Mouse (Mus musculus) Patski (cell line): ENCODE results near the gene Mycbpap. TPM values are rescaled to one million over a fixed set of nuclear protein-coding genes. Genes with fewer than 3 reads are reported as not detected.

ENCODE experiments used
- ATAC-seq: fragments of 100-300 bp; one replicate; pipeline ENCODE4 v1.8.0; 2021
- CTCF ChIA-PET: fragments of 350-600 bp; sonication (Branson Sonifier 250); formaldehyde crosslinking; loops from one replicate; lab custom pipeline; 2022; ENCODE audit warnings: inconsistent platforms; lab: Charles Lee
- POLR2A ChIA-PET: fragments of 350-600 bp; sonication (Branson Sonifier 250); formaldehyde crosslinking; loops from one replicate; lab custom pipeline; 2022; ENCODE audit warnings: antibody characterized with exemption, inconsistent platforms; lab: Charles Lee
- DNase-seq: peaks from one replicate; pipeline ENCODE4 v3.0.0-alpha.2; 2011; ENCODE audit warnings: low read depth, low spot score
- H3K27me3 ChIP-seq: fragments of 371-371 bp; one replicate; pipeline ENCODE4 v1.5.1; 2021
- CTCF ChIP-seq: fragments of 100-300 bp; IDR thresholded peaks from one replicate; pipeline ENCODE4 v1.5.1; 2021
- in situ Hi-C: fragments of 300-500 bp; cut with MboI; formaldehyde crosslinking; loops from 3 replicates; pipeline ENCODE4 v1.11.1; 2018; ENCODE audit warnings: low pct_unique_long_range_greater_than_20kb, mixed read lengths
- polyA plus RNA-seq: library from polyadenylated mRNA; unstranded; gene quantifications from one replicate; pipeline ENCODE4 v1.2.3, GENCODE M21; 2021

Mycbpap gene
- polyA plus RNA-seq, 1 experiment from 2014 or later = 1.3 TPM

DNA sequence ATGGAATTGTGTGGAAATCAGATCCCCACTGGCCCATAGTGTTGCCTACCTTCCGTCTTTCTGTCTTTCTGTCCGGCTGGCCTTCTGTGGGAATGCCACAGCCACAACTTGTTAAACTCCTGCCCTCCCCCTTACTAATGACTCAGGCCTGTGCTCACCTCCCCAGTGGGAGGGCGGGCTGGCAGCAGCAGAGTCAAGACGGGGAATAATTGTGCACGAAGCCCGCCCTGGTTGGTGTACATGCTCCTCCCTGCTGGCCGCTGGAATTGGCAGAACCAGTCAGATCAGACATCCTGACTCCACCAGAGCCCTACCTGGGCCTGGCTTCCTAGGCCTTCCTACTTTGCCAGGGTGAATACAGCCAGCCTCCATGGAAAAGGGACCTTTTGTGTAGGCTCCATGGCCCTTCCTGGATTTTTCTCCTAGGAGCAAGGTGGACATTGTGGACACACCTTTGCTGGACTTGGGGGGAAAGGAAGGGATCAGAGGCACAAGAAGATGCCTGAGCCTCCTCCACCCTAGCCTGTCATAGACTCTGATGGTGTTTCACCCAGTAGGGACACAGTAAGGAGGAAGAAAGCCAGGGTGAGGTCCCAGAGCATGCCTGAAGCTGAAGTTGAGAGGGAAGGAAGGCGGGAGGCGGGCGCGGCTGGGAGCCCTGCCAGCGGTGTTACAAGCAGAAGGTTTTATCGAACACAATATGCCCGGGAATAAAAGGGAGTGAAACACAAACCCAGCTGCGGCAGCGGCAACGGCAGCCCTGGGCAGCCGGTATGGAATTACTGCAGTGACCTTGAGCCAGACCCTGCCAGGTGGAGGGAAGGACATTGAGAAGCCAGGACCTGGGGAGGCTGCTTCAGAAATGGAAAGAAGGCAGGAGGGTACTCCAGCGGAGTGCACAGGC is 23.2 kb downstream of the Mycbpap start:
- H3K27me3 ChIP-seq = no peaks in the 10 kb centered on the region
- TF ChIP-seq CTCF = no peak
- ChIA-PET POLR2A (no interaction called here), CTCF (no interaction called here)
- ATAC-seq = peak; percentile 79
- in situ Hi-C loops = no loop called here
- DNase-seq = peak; percentile 59

DNA sequence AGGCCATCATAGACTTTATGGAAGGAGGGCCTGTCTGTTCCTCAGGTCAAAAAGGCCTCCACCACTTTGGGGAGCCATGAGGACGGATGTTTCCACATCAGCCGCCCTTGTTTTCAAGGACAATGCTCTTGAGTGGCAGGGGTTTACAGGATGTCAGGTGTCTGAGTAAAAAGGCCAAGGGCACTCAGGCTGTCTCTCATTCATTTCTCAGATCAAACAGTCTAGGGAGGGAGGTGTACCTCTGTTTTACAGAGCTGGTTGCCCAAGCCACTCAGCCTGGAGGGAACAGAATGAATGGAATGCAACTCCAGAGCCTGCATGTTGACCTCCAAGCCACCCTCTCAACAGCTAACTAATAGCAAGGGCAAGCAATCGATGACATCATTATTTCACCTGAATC is 26.1 kb downstream of the Mycbpap start:
- CTCF ChIA-PET = interaction anchor here (1.1 kb wide), 1 partner anchor 145 kb away, joined by 3 read pairs; no protein-coding TSS in a partner anchor
- DNase-seq (no peak), ATAC-seq (no peak)
- POLR2A ChIA-PET = interaction anchor here (0.5 to 1.6 kb wide), 2 partner anchors 32 to 151 kb away, joined by 3 read pairs; no protein-coding TSS in a partner anchor
- TF ChIP-seq CTCF = no peak
- no peaks in the 10 kb centered on the region for H3K27me3 ChIP-seq
- in situ Hi-C loops = no loop called here

DNA sequence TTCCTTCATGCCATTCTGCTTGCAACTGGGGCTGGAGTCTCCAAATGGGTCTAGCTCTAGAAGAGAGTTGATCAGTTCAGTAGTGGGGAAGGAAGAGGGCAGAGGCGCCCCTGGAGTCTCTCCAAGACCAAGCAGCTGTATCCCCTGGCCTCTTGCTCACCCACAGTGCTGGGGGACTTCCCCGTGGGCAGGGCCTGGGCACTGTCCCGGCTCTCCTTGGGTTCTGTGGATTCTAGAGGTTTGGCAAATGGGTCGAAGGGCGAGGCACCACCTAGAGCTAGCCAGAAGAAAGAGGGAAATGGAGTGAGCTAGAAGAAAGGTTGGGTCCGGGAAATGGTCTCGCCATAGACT is 29.8 kb downstream of the Mycbpap start:
- H3K27me3 ChIP-seq = no peaks in the 10 kb centered on the region
- ATAC-seq = no peak
- no peak for TF ChIP-seq CTCF
- ChIA-PET POLR2A (no interaction called here), CTCF (interaction anchor here (1.4 kb wide), 1 partner anchor 9 kb away, joined by 3 read pairs; no protein-coding TSS in a partner anchor)
- DNase-seq = no peak
- in situ Hi-C loops = no loop called here

DNA sequence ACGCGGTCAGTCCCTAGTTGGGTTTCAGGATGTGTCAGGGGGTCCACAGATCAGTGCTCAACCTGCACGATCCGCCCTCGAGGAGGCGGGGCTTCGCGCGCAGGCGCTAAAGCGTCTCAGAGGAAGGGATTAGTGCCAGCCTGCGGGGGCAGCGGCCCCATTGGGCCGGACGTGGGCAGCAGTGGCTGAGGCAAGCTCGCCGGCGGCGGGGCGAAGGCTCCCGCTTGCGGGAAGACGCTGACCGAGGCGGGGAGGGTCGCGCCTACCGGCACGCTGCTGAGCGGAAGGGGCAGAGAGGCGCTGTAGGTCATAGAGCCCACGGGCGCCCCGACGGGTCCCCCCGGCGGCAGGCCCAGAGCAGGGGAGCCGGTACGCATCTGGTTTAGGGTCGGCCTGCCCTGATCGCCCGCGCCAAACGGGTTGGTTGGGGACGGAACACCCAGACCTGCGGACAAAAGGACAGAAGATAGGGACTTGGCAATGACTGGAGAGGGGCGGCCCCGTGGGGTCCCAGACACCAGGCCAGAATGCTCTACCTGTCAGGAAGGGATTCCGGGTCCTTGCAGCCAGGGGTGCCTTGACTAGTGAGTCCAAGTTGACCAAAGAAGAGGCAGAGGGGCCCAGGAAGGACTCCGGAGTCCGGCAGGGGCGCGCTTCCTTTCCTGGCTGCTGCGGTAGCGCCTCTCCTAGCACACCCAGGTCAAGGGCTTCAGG is 30.4 kb downstream of the Mycbpap start:
- ChIA-PET POLR2A (interaction anchor here (1.2 kb wide), 1 partner anchor 9 kb away, joined by 4 read pairs; no protein-coding TSS in a partner anchor), CTCF (interaction anchor here (1.4 kb wide), 1 partner anchor 9 kb away, joined by 3 read pairs; no protein-coding TSS in a partner anchor)
- TF ChIP-seq CTCF = no peak
- in situ Hi-C loops = no loop called here
- no peak for ATAC-seq
- no peak for DNase-seq
- H3K27me3 ChIP-seq = no peaks in the 10 kb centered on the region

DNA sequence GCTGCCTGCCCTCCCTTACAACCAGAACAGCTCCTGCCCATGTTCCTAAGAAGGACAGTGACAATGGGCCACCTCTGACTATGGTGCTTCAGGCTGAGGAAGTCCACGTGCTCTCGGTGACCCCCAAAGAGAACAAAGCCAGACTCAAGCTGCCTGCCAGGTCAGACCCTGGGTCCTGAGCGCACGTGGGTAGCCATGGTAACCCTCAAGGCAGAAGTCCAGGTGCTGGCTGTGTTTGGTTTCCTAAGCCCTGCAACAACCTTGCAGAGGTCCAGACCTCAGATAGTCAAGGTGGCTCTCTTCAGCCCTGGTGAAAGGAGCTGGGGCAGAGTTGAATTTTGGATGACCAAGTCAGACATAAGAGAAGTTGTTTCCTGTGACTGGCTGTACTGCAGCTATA is 31.8 kb downstream of the Mycbpap start:
- no peak for ATAC-seq
- no peak for TF ChIP-seq CTCF
- H3K27me3 ChIP-seq = no peaks in the 10 kb centered on the region
- POLR2A ChIA-PET = interaction anchor here (1.2 kb wide), 1 partner anchor 11 kb away, joined by 4 read pairs; no protein-coding TSS in a partner anchor
- no peak for DNase-seq
- in situ Hi-C loops = loop anchor here (5.0 kb wide), 2 partner anchors 152 to 362 kb away; no protein-coding TSS in a partner anchor
- CTCF ChIA-PET = interaction anchor here (1.0 to 5.3 kb wide), 5 partner anchors 53 to 159 kb away, joined by 3 to 56 read pairs (median 3); partner anchors contain the start of gene Ankrd40

DNA sequence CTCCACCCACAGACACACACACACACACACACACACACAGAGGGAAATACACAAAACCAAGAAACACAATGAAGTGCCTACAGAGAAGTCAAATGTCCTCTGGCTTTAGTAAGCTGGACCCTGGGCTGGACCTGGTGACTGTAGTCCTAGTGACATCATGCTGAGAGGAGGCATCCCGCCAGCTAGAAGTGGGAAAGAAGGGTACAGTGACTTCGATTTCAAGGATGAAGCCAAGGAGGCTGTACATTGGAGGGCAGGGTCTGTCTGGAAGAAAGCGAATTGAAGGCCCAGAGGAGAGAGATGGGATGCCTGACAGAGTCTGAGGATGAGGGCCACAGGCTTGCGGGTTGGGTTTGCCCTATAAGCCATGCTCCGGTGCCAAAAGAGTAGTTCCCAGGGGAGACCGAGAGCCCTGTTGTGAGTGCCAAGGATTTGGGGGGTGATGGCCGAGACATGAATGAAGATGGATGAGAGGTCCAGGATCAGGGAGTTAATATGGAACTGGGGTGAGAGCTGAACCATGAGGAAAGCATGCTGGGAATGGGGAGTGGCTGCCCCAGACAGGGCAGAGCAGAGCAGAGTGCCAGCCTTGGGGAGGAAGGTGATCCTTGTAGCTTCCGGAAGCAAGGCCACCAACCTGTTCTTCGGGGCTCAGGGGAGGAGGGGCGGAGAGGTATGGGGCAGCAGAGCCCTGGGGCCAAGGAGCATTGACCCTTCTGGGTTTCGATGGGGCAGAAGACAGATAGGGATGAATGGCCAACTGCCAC is 32.6 kb downstream of the Mycbpap start:
- no peak for TF ChIP-seq CTCF
- in situ Hi-C loops = loop anchor here (5.0 kb wide), 2 partner anchors 152 to 362 kb away; no protein-coding TSS in a partner anchor
- DNase-seq = no peak
- CTCF ChIA-PET = interaction anchor here (0.9 to 5.3 kb wide), 7 partner anchors 54 to 158 kb away, joined by 3 to 56 read pairs (median 3); partner anchors contain the start of genes Ankrd40 and Rsad1
- POLR2A ChIA-PET = no interaction called here
- H3K27me3 ChIP-seq = no peaks in the 10 kb centered on the region
- ATAC-seq = peak; percentile 54

DNA sequence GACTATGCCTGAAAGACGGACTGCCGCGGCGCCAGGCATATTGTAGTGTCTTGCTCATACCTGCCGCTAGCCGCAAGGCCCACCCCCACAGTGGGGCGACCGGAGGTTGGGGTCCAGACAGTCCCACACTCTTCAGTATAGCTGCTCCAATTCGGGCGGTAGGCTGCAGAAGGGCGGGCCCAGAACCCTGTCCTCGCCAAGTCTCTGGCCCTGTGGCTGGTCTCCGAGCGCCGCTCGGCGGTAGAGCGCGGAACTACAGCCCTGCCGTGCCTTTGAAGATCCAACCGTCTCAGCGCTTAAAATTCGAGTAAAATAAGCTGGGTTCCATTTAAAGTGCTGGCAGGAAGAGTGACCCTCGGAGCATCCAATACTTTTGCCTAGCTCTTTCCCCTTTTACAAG is 35.5 kb downstream of the Mycbpap start, which contains the start of gene Spata20:
TSS of gene Spata20 (minus strand) at position 179 of the 400 bp plus-strand sequence.
- DNase-seq (no peak), ATAC-seq (no peak)
- no peaks in the 10 kb centered on the region for H3K27me3 ChIP-seq
- peak; percentile 99 for TF ChIP-seq CTCF
- POLR2A ChIA-PET = interaction anchor here (0.8 to 1.4 kb wide), 2 partner anchors 138 to 156 kb away, joined by 3 read pairs; no protein-coding TSS in a partner anchor
- CTCF ChIA-PET = interaction anchor here (0.6 to 5.3 kb wide), 35 partner anchors 9 to 355 kb away, joined by 3 to 56 read pairs (median 4); partner anchors contain the start of genes Ankrd40, Cacna1g and Epn3
- in situ Hi-C loops = loop anchor here (5.0 kb wide), 2 partner anchors 149 to 359 kb away; no protein-coding TSS in a partner anchor

DNA sequence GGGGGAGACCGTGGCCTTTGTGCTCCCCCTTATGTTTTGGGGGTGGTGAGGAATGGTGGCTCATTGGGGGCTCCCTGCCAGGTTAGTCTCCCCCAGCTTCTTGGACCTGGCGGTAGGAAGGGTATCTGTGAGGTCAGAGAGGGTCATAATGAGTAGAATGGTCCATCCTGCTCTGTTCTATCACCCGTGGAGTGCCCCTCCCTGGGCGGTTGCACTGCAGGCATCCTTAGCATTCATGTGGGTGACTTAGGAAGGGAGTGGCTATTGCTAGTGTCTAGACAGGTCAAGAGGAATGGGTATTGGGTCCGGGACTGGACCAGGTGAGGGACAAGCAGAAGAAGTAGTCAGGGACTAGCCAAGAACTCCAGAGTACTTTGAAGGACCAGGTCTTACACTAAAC is 36.3 kb downstream of the Mycbpap start:
- TF ChIP-seq CTCF = no peak
- ATAC-seq = no peak
- no peaks in the 10 kb centered on the region for H3K27me3 ChIP-seq
- ChIA-PET POLR2A (interaction anchor here (0.7 to 0.8 kb wide), 2 partner anchors 10 to 137 kb away, joined by 3 read pairs; no protein-coding TSS in a partner anchor), CTCF (interaction anchor here (1.4 to 5.3 kb wide), 11 partner anchors 11 to 249 kb away, joined by 4 to 56 read pairs (median 11); partner anchors contain the start of genes Ankrd40 and Cacna1g)
- DNase-seq = no peak
- in situ Hi-C loops = loop anchor here (5.0 kb wide), 2 partner anchors 148 to 358 kb away; no protein-coding TSS in a partner anchor

DNA sequence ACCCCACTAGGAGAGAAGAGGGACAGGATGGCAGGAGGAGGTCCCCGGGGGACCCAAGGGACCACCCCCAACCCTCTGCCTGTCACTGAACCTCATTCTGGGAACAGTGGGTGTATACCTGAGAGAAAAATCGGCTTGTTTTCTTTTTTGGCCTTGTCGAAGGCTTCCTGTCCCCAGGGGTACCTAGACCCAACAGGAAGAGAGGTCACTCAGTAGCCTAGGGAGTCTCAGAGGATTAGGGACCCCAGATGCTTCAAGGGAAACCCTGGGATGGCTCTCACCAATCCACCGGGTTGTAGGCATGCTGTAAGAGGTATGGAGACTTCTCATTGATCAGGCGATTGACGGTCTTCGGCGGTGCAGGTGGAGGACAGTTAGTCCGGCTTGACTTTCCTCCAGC is 36.9 kb downstream of the Mycbpap start:
- in situ Hi-C loops = loop anchor here (5.0 kb wide), 3 partner anchors 57 to 357 kb away; no protein-coding TSS in a partner anchor

More for the DNA sequence above, 36.9 kb downstream of the Mycbpap start:
- no peaks in the 10 kb centered on the region for H3K27me3 ChIP-seq
- DNase-seq (no peak), ATAC-seq (no peak)
- ChIA-PET POLR2A (interaction anchor here (0.7 kb wide), 1 partner anchor 9 kb away, joined by 3 read pairs; no protein-coding TSS in a partner anchor), CTCF (interaction anchor here (2.1 to 5.3 kb wide), 4 partner anchors 10 to 154 kb away, joined by 9 to 56 read pairs (median 12); partner anchors contain the start of genes Ankrd40 and Cacna1g)
- no peak for TF ChIP-seq CTCF
